Mouse (Mus musculus): ENCODE measurements around the gene Zfp541.

Gene Zfp541

GRCm38 (mm10) chr7:16044531-16044930 is 17.1 kb upstream of the Zfp541 start:
- DNase-seq (ENCODE audit: low read depth, low spot score) = no peak

- peak; percentile 25 for DNase-seq (ENCODE audit: low read depth, low spot score)
Observed at GRCm38 (mm10) chr7:16045538-16045937, 16.1 kb upstream of the Zfp541 start.

- peak; percentile 91 for DNase-seq (ENCODE audit: low read depth, low spot score)
Observed at GRCm38 (mm10) chr7:16046101-16046480, 15.5 kb upstream of the Zfp541 start.

- peak; percentile 84 for DNase-seq (ENCODE audit: low read depth, low spot score)
Observed at GRCm38 (mm10) chr7:16046481-16047337, 14.9 kb upstream of the Zfp541 start.

GRCm38 (mm10) chr7:16047338-16048146 is 14.1 kb upstream of the Zfp541 start, which contains the start of gene Bicra:
Gene Bicra, minus strand, starts transcription at chr7:16047921.
- peak; percentile 91 for DNase-seq (ENCODE audit: low read depth, low spot score)

- peak; percentile 99 for DNase-seq (ENCODE audit: low read depth, low spot score)
Observed at GRCm38 (mm10) chr7:16048164-16048564, 13.4 kb upstream of the Zfp541 start.

- peak; percentile 54 for DNase-seq (ENCODE audit: low read depth, low spot score)
Observed at GRCm38 (mm10) chr7:16048675-16049575, 12.7 kb upstream of the Zfp541 start.

- DNase-seq (ENCODE audit: low read depth, low spot score) = no peak
Observed at GRCm38 (mm10) chr7:16049576-16049915, 12.1 kb upstream of the Zfp541 start.

- DNase-seq (ENCODE audit: low read depth, low spot score) = no peak
Observed at GRCm38 (mm10) chr7:16050600-16050999, 11.0 kb upstream of the Zfp541 start.

GRCm38 (mm10) chr7:16051883-16052595 is 9.6 kb upstream of the Zfp541 start:
- peak; percentile 84 for DNase-seq (ENCODE audit: low read depth, low spot score)

GRCm38 (mm10) chr7:16052684-16053083 is 8.9 kb upstream of the Zfp541 start:
- DNase-seq (ENCODE audit: low read depth, low spot score) = peak; percentile 97

- DNase-seq (ENCODE audit: low read depth, low spot score) = no peak
Observed at GRCm38 (mm10) chr7:16053105-16053504, 8.5 kb upstream of the Zfp541 start.

GRCm38 (mm10) chr7:16054966-16055365 is 6.6 kb upstream of the Zfp541 start:
- DNase-seq (ENCODE audit: low read depth, low spot score) = no peak

- DNase-seq (ENCODE audit: low read depth, low spot score) = peak; percentile 72
Observed at GRCm38 (mm10) chr7:16055665-16056064, 5.9 kb upstream of the Zfp541 start.

GRCm38 (mm10) chr7:16056459-16057135 is 5.0 kb upstream of the Zfp541 start:
- DNase-seq (ENCODE audit: low read depth, low spot score) = peak; percentile 73

- DNase-seq (ENCODE audit: low read depth, low spot score) = peak; percentile 85
Observed at GRCm38 (mm10) chr7:16057136-16057534, 4.5 kb upstream of the Zfp541 start.

GRCm38 (mm10) chr7:16062099-16062420 is 446 bp downstream of the Zfp541 start:
- no peak for DNase-seq (ENCODE audit: low read depth, low spot score)

GRCm38 (mm10) chr7:16063490-16063889 is 1.9 kb downstream of the Zfp541 start:
- DNase-seq (ENCODE audit: low read depth, low spot score) = peak; percentile 45

- no peak for DNase-seq (ENCODE audit: low read depth, low spot score)
Observed at GRCm38 (mm10) chr7:16070846-16071245, 9.2 kb downstream of the Zfp541 start.

- DNase-seq (ENCODE audit: low read depth, low spot score) = no peak
Observed at GRCm38 (mm10) chr7:16071906-16072305, 10.3 kb downstream of the Zfp541 start.
